Mouse (Mus musculus) MEL (cell line): Measurements from ENCODE around the gene Cux1.

ENCODE experiments used
- CTCF ChIP-seq, 3 experiments: IDR thresholded peaks in 2 of 3; conservative IDR thresholded peaks in 1 of 3; 2 replicates each; pipeline ENCODE4 v1.5.1; 2011 to 2012; ENCODE audit warnings: low read length in 3 of 3, low read depth in 2 of 3, mild to moderate bottlenecking in 2 of 3, improper control_type of control experiment in 1 of 3, inconsistent platforms in 1 of 3, mixed read lengths in 1 of 3, moderate library complexity in 1 of 3; ENCODE audit not compliant: control insufficient read depth in 1 of 3, insufficient read depth in 1 of 3, poor library complexity in 1 of 3, severe bottlenecking in 1 of 3
- E2F4 ChIP-seq: IDR thresholded peaks from 2 replicates; pipeline ENCODE4 v1.6.1; 2011; ENCODE audit warnings: low read depth, low read length, improper control_type of control experiment, borderline replicate concordance
- ELF1 ChIP-seq: IDR thresholded peaks from 2 replicates; pipeline ENCODE4 v1.6.1; 2014; ENCODE audit warnings: low read depth, mild to moderate bottlenecking, inconsistent platforms, low read length, improper control_type of control experiment, moderate library complexity
- EP300 ChIP-seq, 2 experiments: IDR thresholded peaks; 2 replicates each; pipeline ENCODE4 v1.6.1; 2011; ENCODE audit warnings: improper control_type of control experiment in 2 of 2, low read length in 2 of 2, low read depth in 1 of 2, mild to moderate bottlenecking in 1 of 2
- GABPA ChIP-seq: IDR thresholded peaks from 2 replicates; pipeline ENCODE4 v1.6.1; 2012; ENCODE audit warnings: low read depth, mild to moderate bottlenecking, inconsistent platforms, low read length, improper control_type of control experiment, moderate library complexity
- GATA1 ChIP-seq: IDR thresholded peaks from 2 replicates; pipeline ENCODE4 v1.6.1; 2011; ENCODE audit warnings: low read depth, low read length, improper control_type of control experiment
- MXI1 ChIP-seq: IDR thresholded peaks from 2 replicates; pipeline ENCODE4 v1.6.1; 2011; ENCODE audit warnings: mild to moderate bottlenecking, low read depth, low read length, improper control_type of control experiment
- POLR2A ChIP-seq, 2 experiments: IDR thresholded peaks; 2 replicates each; pipeline ENCODE4 v1.6.1; 2011 to 2012; ENCODE audit warnings: low read length in 2 of 2, mild to moderate bottlenecking in 2 of 2, control low read depth in 1 of 2, improper control_type of control experiment in 1 of 2, low read depth in 1 of 2, moderate library complexity in 1 of 2; ENCODE audit not compliant: control insufficient read depth in 1 of 2, insufficient read depth in 1 of 2, poor library complexity in 1 of 2
- TAL1 ChIP-seq: IDR thresholded peaks from 2 replicates; pipeline ENCODE4 v1.6.1; 2012; ENCODE audit warnings: mild to moderate bottlenecking, inconsistent platforms, low read length, moderate library complexity, mixed read lengths
- USF1 ChIP-seq: IDR thresholded peaks from 2 replicates; pipeline ENCODE4 v1.6.1; 2014; ENCODE audit warnings: low read depth, mild to moderate bottlenecking, inconsistent platforms, low read length, improper control_type of control experiment, moderate library complexity
- USF2 ChIP-seq, 2 experiments: IDR thresholded peaks; 2 replicates each; pipeline ENCODE4 v1.6.1; 2011 to 2012; ENCODE audit warnings: improper control_type of control experiment in 2 of 2, low read length in 2 of 2, borderline replicate concordance in 1 of 2, inconsistent platforms in 1 of 2, low read depth in 1 of 2, mild to moderate bottlenecking in 1 of 2; ENCODE audit not compliant: insufficient read depth in 1 of 2
- ZC3H11A ChIP-seq: IDR thresholded peaks from 2 replicates; pipeline ENCODE4 v1.6.1; 2012; ENCODE audit warnings: low read depth, mild to moderate bottlenecking, inconsistent platforms, low read length, improper control_type of control experiment
- ZNF384 ChIP-seq: IDR thresholded peaks from 2 replicates; pipeline ENCODE4 v1.6.1; 2012; ENCODE audit warnings: low read depth, mild to moderate bottlenecking, inconsistent platforms, low read length, improper control_type of control experiment

DNA sequence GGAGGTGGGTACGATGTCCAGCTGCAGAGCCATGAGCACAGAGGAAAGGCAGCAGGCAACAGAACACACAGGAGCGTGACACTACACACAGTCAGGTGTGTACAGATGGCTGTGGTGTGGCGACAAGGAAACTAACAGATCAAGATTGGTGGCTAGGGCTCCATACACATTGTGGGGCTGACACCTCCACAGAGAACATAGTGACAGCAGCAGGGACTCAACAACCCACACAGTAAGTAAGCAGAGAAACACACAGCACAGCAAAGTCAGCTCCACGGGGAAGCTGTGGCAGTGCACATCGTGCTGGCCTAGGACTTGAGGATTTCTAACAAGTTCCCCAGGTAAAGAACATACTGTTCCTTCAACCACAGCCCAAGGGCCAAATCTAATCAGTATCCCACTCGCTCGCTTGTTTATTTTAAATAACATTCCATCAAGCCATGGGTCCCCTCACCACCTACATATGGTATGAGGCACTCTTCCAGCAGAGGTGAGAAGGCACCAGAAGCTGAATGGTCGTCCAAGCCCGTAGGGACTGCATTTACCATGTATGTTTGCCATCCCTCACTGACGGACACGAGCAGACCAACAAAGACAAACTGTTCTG is 108.3 kb downstream of the Cux1 start:
- no peak for TF ChIP-seq USF2 (IDR thresholded peaks at IDR 0.05; ENCODE audit: borderline replicate concordance in 1 of 2, insufficient read depth in 1 of 2, low read depth in 1 of 2, low read length in 2 of 2)
- no peak for TF ChIP-seq CTCF (IDR thresholded peaks at IDR 0.05 in 2 of 3, conservative IDR thresholded peaks at IDR 0.05 in 1 of 3; ENCODE audit: control insufficient read depth in 1 of 3, insufficient read depth in 1 of 3, low read depth in 2 of 3, low read length in 3 of 3, poor library complexity in 1 of 3, severe bottlenecking in 1 of 3)
- TF ChIP-seq ZNF384: no peak
- TF ChIP-seq MXI1: no peak
- no peak for TF ChIP-seq POLR2A (IDR thresholded peaks at IDR 0.05; ENCODE audit: control insufficient read depth in 1 of 2, insufficient read depth in 1 of 2, low read depth in 1 of 2, low read length in 2 of 2, poor library complexity in 1 of 2)
- TF ChIP-seq ZC3H11A: no peak
- TF ChIP-seq USF1: no peak
- no peak for TF ChIP-seq GABPA
- no peak for TF ChIP-seq TAL1
- TF ChIP-seq EP300 (IDR thresholded peaks at IDR 0.05; ENCODE audit: low read depth in 1 of 2, low read length in 2 of 2): no peak
- no peak for TF ChIP-seq ELF1
- no peak for TF ChIP-seq GATA1
- no peak for TF ChIP-seq E2F4
